Mouse (Mus musculus) urinary bladder, adult 18-20 months (tissue): ENCODE results near the gene Il1rapl2.

Experiments
- DNase-seq, 2 experiments: peaks; one replicate each; pipeline ENCODE4 v3.0.0; 2022; ENCODE audit warnings: low spot score in 2 of 2, mixed read lengths in 2 of 2

Gene Il1rapl2

DNA sequence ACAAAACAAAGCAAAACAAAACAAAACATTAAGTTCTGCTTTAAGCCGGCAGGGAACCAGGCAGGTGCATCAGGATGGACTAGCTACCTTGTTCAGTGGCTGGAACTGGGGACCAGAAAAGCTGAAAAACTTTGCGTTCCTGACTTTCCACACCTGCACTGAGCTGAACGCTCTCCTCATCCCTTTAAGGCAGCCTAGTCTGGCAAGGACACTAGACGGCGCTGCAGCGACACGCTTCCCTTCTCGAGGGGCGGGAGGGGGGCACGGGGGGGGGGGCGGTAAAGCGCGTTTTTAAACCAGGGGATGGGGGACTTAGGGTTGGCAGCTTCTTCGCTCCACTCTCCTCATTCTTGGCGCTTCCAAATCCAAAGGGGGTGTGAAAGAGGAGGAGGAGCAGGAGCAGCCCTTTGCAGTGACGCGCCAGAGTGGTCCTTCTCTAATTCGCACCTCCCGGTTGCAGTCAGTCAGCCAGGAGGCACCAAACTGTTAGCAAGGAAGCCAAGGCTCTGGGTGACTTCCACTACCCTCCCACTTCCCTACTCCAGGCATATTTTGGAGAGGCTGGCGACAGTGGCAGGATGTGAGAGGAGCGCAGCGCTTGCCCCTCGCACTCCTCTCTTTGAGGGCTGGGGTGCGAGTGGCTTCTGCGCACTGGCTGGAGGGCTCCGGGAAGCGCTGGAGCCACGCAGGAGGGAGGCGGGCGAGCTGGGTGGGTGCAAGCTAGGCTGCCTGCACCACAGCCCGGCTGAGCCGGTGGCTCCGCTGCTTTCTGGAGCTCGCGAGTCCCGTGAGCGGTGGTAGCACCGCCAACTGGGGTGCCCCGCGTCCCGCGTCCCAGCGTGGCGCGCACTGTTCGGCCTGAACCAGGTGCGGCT is at the start of gene Il1rapl2:
Il1rapl2 (plus strand) TSS at position 288 of the 875 bp plus-strand sequence.
- DNase-seq, result no peak

DNA sequence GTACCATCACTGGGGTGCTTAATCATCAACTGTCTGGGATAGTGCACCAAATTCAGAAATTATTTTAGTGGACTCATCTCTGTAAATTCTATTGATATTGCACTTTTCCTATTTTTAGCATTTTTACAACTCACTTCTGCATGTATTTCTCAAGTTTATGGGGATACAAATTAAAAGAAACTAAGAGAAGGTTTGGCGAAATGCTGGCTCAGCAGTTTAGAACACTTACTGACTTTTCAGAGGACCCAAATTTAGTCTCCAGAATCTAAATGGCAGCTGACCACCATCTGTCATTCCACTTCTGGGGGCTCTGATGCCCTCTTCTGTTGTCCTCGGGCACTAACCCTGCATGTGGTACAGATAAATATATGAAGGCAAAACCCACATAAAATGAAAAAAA is 22.1 kb upstream of the Il1rapl2 start:
- no peak for DNase-seq

DNA sequence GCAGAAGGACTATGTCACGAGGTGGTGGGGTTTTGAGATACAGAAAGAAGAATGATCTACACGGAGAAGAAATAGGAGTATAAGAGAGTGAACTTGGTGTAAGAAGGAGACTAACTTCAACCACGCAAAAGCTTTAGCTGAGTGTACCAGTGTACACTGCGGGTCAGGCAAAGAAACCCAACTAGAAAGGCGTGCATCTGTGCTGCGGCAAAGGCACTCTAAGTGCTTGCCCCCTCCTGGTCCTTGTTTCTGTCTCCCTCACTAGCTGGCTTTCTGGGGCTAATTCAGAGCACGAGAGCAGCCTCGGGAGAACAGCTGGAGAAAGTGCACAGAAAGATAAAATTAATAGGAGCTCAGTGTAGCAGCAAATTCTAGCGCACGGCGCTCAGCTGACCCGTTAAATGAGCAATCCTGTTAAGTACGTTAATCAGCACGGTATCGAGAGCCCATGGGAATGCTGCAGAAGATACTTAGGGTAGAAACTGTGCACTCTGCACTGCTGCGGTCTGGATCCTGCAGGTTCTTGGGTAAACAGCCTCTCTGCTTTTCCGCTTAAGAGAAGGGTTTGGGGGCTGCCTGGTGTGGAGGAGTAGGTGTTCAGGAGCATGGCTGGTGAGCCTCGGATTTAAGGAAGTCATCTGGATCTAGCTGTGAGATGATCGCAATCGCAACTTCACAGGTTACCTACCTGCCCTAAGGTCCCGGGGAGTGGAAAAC is 778 bp upstream of the Il1rapl2 start:
- no peak for DNase-seq

DNA sequence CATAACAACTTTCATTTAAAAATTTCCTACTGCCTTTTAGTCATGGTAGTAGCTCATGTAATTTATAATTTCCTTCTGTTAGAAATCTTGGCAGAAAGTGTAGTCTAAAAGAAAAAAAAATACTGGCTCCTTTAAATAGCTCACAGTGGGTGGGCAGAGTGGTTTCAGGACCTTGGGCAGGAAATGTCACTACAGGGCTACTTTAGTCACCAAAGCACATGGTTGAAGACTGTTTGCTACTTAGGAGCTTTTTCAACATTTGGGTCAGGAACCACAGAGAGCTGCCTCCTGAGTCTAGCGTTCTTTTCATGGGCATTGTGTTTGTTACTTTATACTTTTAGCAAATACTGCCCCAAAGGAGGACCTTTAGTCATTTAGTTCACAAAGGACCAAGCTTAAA is 12.2 kb downstream of the Il1rapl2 start:
- no peak for DNase-seq

DNA sequence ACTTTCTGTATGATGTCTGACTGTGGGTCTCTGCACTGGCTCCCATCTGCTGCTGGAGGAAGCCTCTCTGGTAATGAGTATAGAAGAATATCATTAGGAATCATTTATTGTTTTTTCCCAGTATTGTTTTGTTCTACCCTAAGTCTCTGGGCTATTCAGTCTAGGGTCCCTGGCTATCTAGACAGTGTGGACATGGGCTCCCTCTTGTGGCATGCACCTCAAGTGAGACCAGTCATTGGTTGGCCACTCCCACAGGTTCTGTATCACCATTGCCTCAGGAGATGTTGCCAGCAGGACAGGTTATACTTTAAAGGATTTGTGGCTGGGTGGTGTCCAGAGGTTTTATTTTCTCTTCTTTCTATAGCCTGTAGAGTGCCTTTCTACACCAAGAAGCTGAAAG is 50.3 kb downstream of the Il1rapl2 start:
- DNase-seq, result no peak

DNA sequence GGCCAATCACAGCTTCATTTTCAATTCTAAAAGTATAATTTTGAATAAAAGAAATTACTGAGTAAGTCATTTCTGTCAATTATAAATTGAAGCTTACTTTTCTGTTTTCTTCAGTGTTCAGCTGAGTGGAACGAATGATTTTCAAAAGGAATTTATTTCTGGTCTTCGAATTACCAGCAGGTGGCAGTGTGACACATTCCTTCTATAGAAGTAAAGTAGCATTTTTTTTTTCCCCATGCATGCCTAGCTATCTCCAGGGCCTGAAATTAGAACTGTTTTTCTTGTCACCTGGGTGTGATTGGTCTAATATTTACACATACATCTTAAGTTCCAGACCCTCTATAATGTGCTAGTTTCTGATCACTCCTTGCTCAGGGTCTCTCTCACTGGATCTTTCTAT is 96.6 kb downstream of the Il1rapl2 start:
- no peak for DNase-seq

DNA sequence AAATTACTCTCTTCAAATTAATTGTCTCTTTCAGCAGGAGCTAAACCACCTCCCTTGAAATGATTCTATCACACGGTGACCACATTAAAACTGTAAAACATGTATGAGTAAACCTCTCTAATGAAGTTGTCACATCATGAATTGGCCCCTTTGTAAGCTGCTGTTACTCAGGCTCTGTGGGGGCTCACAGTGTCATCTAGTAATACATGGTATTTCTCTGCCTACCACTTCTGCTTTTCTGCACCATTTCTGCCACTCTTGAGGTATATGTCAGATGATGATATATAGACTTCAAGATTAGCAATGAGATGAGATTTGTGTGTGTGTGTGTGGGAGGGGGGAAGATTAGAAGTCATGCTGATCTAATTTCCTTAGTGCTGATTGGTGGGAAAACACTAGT is 117.6 kb downstream of the Il1rapl2 start:
- DNase-seq, result no peak

DNA sequence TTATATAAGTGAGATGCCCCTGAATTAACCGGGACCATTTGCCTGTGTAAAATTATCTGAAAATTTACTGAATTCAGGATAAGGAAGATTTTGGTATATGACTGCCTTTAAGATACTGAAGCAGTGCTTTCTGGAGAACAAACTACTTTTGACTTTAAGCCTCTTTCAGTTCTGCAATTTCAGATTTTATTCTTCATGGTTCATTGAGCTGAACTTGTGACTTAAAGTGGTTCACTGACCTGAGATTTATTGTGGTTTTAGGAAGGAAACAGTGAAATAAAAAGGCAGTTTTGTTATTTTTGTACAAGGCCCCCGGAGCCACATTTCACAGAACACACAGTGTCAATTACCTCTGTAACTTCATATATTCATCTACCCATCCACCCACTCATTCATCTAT is 129.6 kb downstream of the Il1rapl2 start:
- DNase-seq, result no peak

DNA sequence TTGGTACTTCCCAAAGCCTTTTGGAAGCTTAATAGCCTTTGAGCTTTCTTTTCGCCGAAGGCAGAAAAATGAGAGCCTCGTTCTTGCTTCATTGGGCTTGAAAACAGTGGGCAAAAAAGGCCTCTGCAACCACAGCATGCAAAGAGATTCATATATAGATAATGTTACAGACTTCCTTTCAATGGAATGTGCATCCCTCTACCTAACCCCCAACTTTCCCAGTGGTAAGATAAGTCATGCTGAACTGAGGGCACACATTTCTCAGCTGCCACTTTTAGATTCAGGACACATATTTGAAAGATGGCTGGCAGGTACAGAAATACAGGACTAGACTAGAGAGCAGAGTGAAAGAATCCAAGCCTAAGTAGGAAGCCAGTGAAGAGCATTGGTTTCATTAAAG is 185.1 kb downstream of the Il1rapl2 start:
- no peak for DNase-seq

DNA sequence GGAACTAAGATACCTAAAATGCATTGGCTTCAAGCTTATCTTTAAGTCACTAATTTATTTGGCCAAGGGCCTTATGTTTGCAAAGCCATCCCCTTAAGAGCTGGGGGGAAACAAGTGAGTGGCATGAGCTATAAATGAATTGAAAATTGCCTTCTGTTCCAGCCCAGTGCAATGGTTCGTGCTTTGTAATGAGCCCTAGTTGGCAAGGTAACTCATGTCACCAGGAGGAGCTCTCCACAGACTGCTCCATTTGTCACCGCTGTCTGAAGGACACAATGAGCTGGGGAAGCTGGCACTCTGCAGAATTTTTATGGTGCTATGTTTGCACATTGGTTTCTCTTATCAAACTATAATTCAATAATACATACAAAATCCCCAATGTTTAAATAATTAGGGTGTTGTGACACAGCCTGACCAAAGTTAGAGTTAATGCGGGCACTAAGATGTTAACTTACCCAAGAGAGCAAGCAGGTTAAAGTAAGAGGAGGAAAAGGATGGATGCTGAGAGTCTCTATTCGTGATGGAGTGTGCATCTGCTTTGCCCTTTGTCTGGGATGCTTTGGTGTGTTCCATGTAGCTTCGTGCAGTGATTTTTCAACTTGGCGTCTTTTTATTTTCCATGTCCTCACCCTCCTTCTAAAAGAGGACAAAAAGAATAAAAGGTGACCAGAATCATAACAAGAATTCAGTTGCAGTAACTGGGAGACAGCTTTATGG is 235.2 kb downstream of the Il1rapl2 start:
- DNase-seq, result no peak

DNA sequence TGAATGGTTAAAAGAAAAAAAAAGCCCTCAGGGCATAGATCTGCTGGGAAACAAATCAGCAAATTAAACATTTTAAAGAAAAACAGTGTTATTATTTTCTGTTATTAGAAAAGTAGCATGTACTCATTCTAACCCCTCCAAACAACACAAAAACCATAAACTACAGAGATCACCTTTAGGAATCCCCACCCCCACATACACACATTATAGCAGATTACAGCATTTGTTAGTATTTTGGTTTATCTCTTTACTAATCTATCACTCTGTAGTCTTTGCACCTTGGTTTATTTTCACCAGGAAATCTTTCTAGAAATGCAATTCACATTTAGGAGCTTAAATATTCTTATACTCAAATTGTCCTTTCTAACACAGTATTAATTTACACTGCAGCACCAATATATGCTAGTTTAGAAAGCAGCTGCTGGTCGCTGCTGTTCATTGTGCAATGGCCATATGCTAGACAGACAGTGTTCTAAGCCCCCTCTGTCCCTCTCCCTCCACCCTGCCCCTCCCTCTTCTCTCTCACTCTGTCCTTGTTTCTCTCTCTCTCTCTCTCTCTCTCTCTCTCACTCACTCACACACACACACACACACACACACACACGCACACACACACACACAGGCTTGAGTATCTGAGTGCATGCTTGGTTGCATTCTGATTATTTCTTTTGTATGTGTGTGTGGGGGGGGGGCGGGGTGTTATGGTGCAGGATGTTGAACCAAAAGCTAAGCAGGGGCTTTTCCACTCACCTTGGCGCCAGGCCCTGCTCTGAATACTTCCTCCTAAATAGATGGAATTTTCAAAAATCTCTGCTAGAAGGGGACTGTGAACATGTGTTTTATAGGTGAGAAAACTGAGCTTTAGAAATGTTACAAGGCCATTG is 236.1 kb downstream of the Il1rapl2 start:
- no peak for DNase-seq

DNA sequence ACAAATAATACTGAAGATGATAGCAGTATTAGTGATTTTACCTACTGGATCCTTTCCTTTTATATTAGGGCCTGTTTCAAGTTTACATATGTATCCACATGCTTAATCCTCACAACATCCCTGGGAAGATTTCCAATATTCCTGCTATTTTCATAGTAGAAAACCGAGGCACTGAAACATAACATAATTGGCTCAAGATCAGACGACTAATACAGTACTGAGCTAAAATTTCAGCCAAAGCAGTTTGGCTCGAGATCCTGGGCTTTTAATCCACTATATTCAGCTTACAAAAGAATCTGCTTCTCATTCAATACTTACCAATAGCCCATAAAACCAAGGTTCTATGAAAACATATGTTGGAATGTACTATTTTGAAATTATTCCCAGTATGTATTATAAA is 239.1 kb downstream of the Il1rapl2 start:
- no peak for DNase-seq

DNA sequence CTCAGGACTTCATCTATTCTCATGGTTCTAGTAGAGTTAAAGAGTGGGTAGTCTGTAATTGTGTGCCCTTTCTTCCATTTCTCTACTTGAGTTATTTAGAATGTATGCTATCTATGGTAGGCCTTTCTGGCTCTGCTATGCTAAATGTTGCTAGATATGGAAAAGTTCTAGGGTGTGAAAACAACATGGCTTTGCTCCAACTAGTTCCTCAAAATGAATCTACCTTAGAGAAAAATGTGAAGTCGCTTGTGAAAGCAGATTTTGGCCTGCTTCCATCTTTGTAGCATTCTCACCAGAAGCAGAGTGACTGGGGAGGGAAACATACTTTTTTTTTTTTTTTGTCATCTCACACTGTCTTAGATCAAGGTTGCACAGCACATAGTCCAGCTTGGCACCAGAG is 241.7 kb downstream of the Il1rapl2 start:
- no peak for DNase-seq

DNA sequence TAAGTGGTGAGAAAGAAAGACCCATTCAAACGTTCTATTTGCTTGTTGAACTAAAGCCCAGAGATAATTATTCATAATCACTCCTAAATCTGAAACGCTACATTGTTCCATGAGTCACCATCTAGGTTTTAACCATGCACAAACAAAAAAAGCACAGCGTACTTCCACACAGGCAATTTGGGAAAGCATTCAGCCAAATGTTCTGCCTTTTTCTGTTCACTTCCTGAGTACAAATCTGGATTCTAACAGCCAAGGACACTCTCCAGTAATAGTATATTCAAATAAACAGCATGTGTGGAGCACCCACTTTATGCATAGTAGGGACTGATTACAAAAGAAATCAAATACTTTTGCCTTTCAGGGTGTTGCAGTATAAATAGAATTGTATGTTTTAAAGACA is 278.5 kb downstream of the Il1rapl2 start:
- no peak for DNase-seq

DNA sequence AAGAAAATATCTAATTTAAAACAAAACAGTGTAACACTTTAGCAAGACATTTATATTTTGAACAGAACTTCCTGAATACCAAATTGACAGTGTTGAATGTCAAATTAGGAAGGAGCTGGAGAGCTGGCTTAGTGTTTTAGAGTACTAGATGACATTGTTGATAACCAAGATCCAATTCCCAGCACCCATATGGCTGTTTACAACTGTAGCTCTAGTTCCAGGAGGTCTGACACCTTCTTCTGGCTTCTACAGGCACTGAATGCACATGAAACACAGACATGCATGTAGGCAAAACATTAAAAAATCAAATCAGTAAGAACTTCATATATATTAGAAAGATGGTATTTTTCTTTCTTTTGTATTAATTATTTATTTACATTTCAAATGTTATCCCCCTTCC is 353.1 kb downstream of the Il1rapl2 start:
- no peak for DNase-seq

DNA sequence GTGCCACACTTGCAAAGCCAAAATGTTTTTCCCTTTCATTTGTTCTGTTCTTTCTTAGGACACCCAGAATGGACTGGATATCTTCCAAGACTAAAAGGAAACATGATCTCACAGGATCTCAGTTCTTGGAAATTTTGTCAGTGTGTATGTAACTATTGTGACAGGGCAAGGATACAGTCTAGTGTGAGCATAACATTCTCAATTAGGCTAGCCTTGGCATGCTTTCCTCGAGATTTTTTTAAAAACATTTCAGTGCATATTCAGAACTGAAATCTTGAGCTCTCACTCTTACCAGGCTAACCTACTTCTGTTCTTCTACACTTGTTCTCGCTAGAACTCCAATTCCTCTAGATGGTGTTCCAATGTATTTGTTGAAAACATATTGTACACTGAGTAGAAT is 356.4 kb downstream of the Il1rapl2 start:
- no peak for DNase-seq

DNA sequence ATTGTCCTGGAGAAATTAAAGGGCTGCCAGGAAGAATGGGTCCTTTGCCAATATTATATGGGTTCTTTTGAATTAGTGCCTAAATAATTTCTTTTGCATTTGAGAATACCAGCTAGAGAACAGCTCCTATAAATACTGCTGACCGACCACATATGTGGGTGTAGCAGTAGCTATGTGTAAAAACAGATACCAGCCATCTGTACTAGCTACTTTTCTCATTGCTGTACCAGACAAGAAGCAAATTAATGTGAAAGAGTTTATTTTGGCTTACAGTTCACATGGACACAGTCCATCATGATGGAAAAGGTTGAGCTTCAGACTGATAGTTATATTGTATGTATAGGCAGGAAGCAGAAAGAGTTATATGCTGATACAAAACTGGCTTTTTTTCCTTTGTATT is 377.3 kb downstream of the Il1rapl2 start:
- DNase-seq, result no peak

DNA sequence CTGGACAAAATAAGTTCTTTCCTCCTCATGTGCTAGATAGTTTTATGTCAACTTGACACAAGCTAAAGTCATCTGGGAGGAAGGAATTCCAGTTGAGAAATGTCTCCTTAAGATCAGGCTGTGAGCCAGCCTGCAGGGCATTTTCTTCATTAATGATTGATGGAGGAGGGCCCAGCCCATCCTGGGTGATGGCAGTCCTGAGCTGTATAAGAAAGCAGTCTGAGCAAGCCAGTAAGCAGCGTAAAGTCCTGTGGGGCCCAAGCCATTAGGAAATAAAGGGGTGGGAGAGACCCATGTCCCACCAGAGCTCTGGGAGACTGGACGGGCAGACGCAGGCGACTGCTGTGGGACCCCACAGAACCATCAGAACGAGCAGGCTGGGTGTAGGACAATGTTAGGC is 400.9 kb downstream of the Il1rapl2 start:
- no peak for DNase-seq

DNA sequence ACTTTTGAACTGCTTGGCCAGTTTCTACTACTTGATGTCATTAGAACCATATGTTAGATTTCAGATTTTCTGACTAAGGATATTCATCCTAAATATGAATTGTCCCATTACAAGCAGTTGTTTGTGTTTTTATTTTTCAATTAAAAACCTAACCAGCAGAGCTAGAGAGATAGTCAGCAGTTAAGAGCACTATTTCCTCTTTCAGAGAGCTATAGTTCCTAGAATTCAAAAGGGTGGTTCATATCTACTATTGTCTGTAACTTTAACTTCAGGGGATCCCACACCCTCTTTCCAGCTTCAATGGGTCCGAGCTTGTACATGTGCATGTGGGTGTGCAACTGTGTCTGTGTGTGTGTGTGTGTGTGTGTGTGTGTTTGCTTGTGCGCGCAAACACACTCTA is 472.7 kb downstream of the Il1rapl2 start:
- DNase-seq, result no peak

DNA sequence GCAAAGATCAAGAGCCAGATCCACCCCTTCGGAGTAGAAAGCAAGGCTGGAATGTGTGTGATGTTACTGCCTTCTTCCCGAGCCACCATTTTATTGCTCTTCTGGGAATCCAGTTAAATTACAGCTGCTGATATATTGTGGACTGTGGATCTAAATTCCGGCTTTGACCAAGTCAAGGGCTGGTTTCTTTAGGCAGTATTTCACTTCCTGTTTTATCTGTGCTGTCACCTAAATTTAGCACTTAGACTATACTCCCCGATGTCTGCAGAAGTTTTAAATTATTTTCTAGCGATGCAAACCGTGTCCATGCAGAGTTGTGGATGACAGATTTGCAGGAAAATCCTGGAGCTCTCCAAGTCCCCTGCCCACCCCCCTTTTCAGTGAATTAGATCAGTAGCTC is 533.5 kb downstream of the Il1rapl2 start:
- no peak for DNase-seq

DNA sequence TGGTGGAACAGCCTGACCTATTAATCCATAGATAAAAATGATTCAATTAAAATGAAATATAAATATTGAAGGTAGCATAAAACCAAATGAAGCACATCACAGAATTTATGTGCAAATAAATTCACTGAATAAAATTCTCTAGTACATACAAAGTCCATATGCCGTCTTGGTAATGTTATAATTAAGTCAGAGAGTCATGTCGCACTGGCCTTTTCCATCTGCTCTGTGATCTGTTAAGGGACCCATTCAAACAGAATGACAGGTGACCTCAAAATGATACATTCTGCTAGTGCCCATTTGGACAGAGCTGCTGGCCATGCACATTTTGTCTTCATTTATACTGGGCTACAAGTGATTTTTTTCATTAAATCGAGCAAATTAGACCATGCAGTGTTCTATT is 534.3 kb downstream of the Il1rapl2 start:
- DNase-seq, result no peak

DNA sequence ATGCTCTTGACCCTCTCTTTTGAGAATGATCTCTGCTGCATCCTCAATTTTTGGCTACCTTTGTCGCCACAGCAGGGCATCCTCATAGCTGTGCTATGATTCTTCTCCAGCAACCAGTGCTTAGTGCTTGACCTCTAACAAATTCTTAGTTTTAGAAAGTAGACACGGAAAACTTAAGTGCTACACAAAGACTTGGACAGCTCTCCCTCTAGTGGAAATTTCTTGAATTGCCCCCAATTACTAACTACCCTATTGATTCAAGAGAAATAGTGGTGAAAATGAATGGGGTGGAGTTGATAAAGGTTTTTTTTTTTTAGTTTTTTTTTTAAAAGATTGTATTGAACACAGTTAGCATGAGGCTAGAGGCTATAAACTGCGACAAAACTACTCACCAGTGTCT is 599.7 kb downstream of the Il1rapl2 start:
- DNase-seq, result no peak
